Mouse (Mus musculus) brain, embryonic 14.5 days (tissue): ENCODE data around the gene Phkg2.

ENCODE experiments used
- CTCF ChIP-seq: fragments of 200-500 bp; IDR thresholded peaks from 2 replicates; pipeline ENCODE4 v1.5.1; 2012; ENCODE audit warnings: inconsistent platforms, mild to moderate bottlenecking, moderate library complexity, borderline replicate concordance; ENCODE audit not compliant: insufficient read depth, insufficient read length; ENCODE audit errors: extremely low read depth
- POLR2A ChIP-seq: fragments of 200-500 bp; IDR thresholded peaks from 2 replicates; pipeline ENCODE4 v1.6.1; 2012; ENCODE audit warnings: mild to moderate bottlenecking, inconsistent platforms, borderline replicate concordance; ENCODE audit not compliant: poor library complexity, insufficient read depth, insufficient read length, severe bottlenecking; ENCODE audit errors: extremely low read depth

DNA sequence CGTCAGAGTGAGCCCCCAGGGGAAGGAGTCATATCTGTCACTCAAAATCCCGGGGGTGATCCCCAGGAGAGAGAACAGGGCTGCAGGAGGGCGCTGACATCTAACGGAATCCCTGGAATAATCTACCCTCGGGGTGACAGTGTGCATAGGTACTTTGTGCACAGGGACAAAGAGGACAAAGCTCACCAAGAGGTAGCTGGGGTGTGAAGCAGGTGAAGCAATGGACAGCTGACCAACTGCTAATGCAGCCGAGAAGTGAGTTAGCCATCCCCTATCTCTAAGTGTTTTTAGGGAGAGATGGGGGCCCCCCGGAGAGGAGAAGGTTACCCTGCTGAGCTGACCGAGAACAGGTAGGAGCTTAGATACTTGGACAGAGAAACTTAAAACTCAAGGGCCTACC lies 41.0 kb downstream of the Phkg2 start:
- no peak for TF ChIP-seq POLR2A
- TF ChIP-seq CTCF = no peak
